Mouse (Mus musculus): ENCODE results near the gene Mageb18. TPM values are rescaled to one million over a fixed set of nuclear protein-coding genes. Genes with fewer than 3 reads are reported as not detected.

Mageb18 gene
- total and polyA plus RNA-seq, 3 experiments: not detected

- DNase-seq (ENCODE audit: low read depth, low spot score): no peak
- no peaks in the 10 kb centered on the region for H3K9me3 ChIP-seq (replicated peaks; ENCODE audit: insufficient read depth, low read length)
Observed at GRCm38 (mm10) chrX:92280619-92281018, 318.8 kb downstream of the Mageb18 start.

More at GRCm38 (mm10) chrX:92280619-92281018, 318.8 kb downstream of the Mageb18 start:
- H3K27me3 ChIP-seq (ENCODE audit: control insufficient read depth in 1 of 2, insufficient read depth in 2 of 2, low read length in 2 of 2): no peaks in the 10 kb centered on the region
- no peak overlapping the region for H3K27ac ChIP-seq (ENCODE audit: control insufficient read depth, low read depth, low read length)
- no peak for TF ChIP-seq MYC (IDR thresholded peaks at IDR 0.05; ENCODE audit: low read depth, low read length)
- no peak for TF ChIP-seq KAT2A (conservative IDR thresholded peaks at IDR 0.05; ENCODE audit: low read depth, low read length)
- no peak for TF ChIP-seq TCF12 (IDR thresholded peaks at IDR 0.05; ENCODE audit: low read depth, low read length)
- no peak for TF ChIP-seq USF1 (IDR thresholded peaks at IDR 0.05; ENCODE audit: low read depth, low read length)
- TF ChIP-seq NELFE (IDR thresholded peaks at IDR 0.05; ENCODE audit: low read depth, low read length): no peak
- TF ChIP-seq ZMIZ1 (IDR thresholded peaks at IDR 0.05; ENCODE audit: low read depth, low read length): no peak
- no peak for TF ChIP-seq MAFK (IDR thresholded peaks at IDR 0.05; ENCODE audit: borderline replicate concordance, low read depth, low read length)
- no peak for TF ChIP-seq CHD2 (IDR thresholded peaks at IDR 0.05; ENCODE audit: low read length)
- TF ChIP-seq POLR2AphosphoS5 (IDR thresholded peaks at IDR 0.05; ENCODE audit: borderline replicate concordance, low read depth, low read length): no peak
- no peak for TF ChIP-seq CHD1 (IDR thresholded peaks at IDR 0.05; ENCODE audit: low read depth, low read length)
- H3K4me3 ChIP-seq (ENCODE audit: control insufficient read depth in 1 of 2, insufficient read depth in 1 of 2, low read depth in 2 of 2, low read length in 2 of 2): no peak overlapping the region
- H3K79me2 ChIP-seq (ENCODE audit: control insufficient read depth, insufficient read depth, low read length, poor library complexity): no peaks in the 10 kb centered on the region
- H3K4me1 ChIP-seq (ENCODE audit: control insufficient read depth in 1 of 2, insufficient read depth in 2 of 2, low read length in 2 of 2): no peaks in the 10 kb centered on the region
- H3K36me3 ChIP-seq (ENCODE audit: control insufficient read depth in 1 of 2, insufficient read depth in 2 of 2, low read length in 2 of 2): no peaks in the 10 kb centered on the region
- no peak overlapping the region for H3K9ac ChIP-seq (ENCODE audit: control insufficient read depth, low read depth, low read length, poor library complexity, severe bottlenecking)

Other genes with a start within 250 kb of the Mageb18 start
- not detected in 2 replicates for gene Gm5941, start 109.6 kb downstream of the Mageb18 start, total RNA-seq (2012; rRNA removed)
- gene Gm5941, start 109.6 kb downstream of the Mageb18 start, polyA plus RNA-seq (2012; ENCODE audit: insufficient read depth in 1 of 2, insufficient read length in 2 of 2, low read depth in 1 of 2, low replicate concordance in 2 of 2, missing spikeins in 1 of 2): not detected